Mouse (Mus musculus) adrenal gland, postnatal 4 days (tissue): ENCODE results near the gene Ptx4. TPM values are rescaled to one million over a fixed set of nuclear protein-coding genes. Genes with fewer than 3 reads are reported as not detected.

Source experiments
- total RNA-seq, 2 experiments: library from RNA; stranded (reverse); gene quantifications; 2 replicates each; pipeline ENCODE4 v1.2.3; 2021

Gene Ptx4
- total RNA-seq, 2 experiments from 2014 or later = 0.36 to 0.76 TPM

Other genes starting within 250 kb of the Ptx4 start
- gene Nubp2, start 234.4 kb upstream of the Ptx4 start, total RNA-seq = 10 to 100 TPM; 51.9 to 55.3 TPM
- gene Spsb3, start 234.1 kb upstream of the Ptx4 start, total RNA-seq = 10 to 100 TPM; 35.5 to 37.8 TPM
- 10 to 100 TPM; 63.5 to 66.9 TPM for gene Eme2, start 225.7 kb upstream of the Ptx4 start, total RNA-seq
- gene Mrps34, start 225.6 kb upstream of the Ptx4 start, total RNA-seq = 100 to 1,000 TPM; 135 to 137 TPM
- 10 to 100 TPM; 73.7 to 76.7 TPM for gene Nme3, start 224.3 kb upstream of the Ptx4 start, total RNA-seq
- 100 to 1,000 TPM; 150 to 153 TPM for gene Mapk8ip3, start 183.8 kb upstream of the Ptx4 start, total RNA-seq
- 10 to 100 TPM; 58.7 to 65.9 TPM for gene Jpt2, start 160.1 kb upstream of the Ptx4 start, total RNA-seq
- 10 to 100 TPM; 26.3 to 31.8 TPM for gene Cramp1l, start 105.0 kb upstream of the Ptx4 start, total RNA-seq
- gene Ift140, start 104.7 kb upstream of the Ptx4 start, total RNA-seq = 10 to 100 TPM; 25.7 to 34.2 TPM
- gene Tmem204, start 37.2 kb upstream of the Ptx4 start, total RNA-seq = 10 to 100 TPM; 25.5 to 26.4 TPM
- 10 to 100 TPM; 30.3 to 35.1 TPM for gene Telo2, start 4.8 kb upstream of the Ptx4 start, total RNA-seq
- gene Clcn7, start 12.6 kb downstream of the Ptx4 start, total RNA-seq = 10 to 100 TPM; 34.6 to 38.6 TPM
- gene Ccdc154, start 41.7 kb downstream of the Ptx4 start, total RNA-seq = under 1 TPM; 0.20 to 0.25 TPM
- gene Gm38655, start 54.7 kb downstream of the Ptx4 start, total RNA-seq = under 1 TPM; 0.45 to 0.48 TPM
- gene BC003965, start 63.8 kb downstream of the Ptx4 start, total RNA-seq = 10 to 100 TPM; 17.7 to 18.3 TPM
- 10 to 100 TPM; 20.8 to 21.6 TPM for gene Unkl, start 67.6 kb downstream of the Ptx4 start, total RNA-seq
- 10 to 100 TPM; 39.0 to 40.6 TPM for gene Gnptg, start 119.4 kb downstream of the Ptx4 start, total RNA-seq
- gene Tsr3, start 119.4 kb downstream of the Ptx4 start, total RNA-seq = 10 to 100 TPM; 35.6 to 36.5 TPM
- 10 to 100 TPM; 24.4 to 30.7 TPM for gene Baiap3, start 135.6 kb downstream of the Ptx4 start, total RNA-seq
- 100 to 1,000 TPM; 371 to 391 TPM for gene Ube2i, start 153.9 kb downstream of the Ptx4 start, total RNA-seq
- gene Prss34, start 177.6 kb downstream of the Ptx4 start, total RNA-seq = 1 to 10 TPM; 2.4 to 4.6 TPM
- gene Prss28, start 187.9 kb downstream of the Ptx4 start, total RNA-seq = not detected
- gene Prss29, start 197.9 kb downstream of the Ptx4 start, total RNA-seq = not detected
- gene Tpsab1, start 224.8 kb downstream of the Ptx4 start, total RNA-seq = 1 to 10 TPM; 3.3 to 6.7 TPM
- 10 to 100 TPM; 10.3 to 19.6 TPM for gene Tpsb2, start 245.5 kb downstream of the Ptx4 start, total RNA-seq
- gene Tpsg1, start 248.5 kb downstream of the Ptx4 start, total RNA-seq = under 1 TPM in 1 of 2 experiments, not detected in 1; 0.56 TPM